Mouse (Mus musculus) heart, adult 2 months (tissue): ENCODE measurements at regions not wholly inside any gene's neighbourhood (a gene's known extent, or its start where the extent isn't known, plus 50 kb on each side); places are given as distances from the start of the nearest gene placed in this dataset.

ENCODE experiments used
- DNase-seq, 2 experiments: peaks; one replicate each; pipeline ENCODE4 v3.0.0; 2021
- H3K27ac ChIP-seq: fragments of 200-600 bp; 2 replicates; pipeline ENCODE4 v1.8.1; 2022
- H3K27me3 ChIP-seq: fragments of 200-500 bp; 2 replicates; pipeline ENCODE4 v1.6.1; 2012; ENCODE audit warnings: mild to moderate bottlenecking, low read length, inconsistent platforms, mixed read lengths; ENCODE audit not compliant: control insufficient read depth, insufficient read depth
- H3K36me3 ChIP-seq: fragments of 200-500 bp; 2 replicates; pipeline ENCODE4 v1.6.1; 2012; ENCODE audit warnings: low read length, inconsistent platforms; ENCODE audit not compliant: control insufficient read depth, insufficient read depth
- H3K4me1 ChIP-seq: fragments of 200-500 bp; 2 replicates; pipeline ENCODE4 v1.6.1; 2011; ENCODE audit warnings: low read length; ENCODE audit not compliant: control insufficient read depth, insufficient read depth
- H3K4me3 ChIP-seq: fragments of 200-600 bp; 2 replicates; pipeline ENCODE4 v1.8.1; 2022
- H3K79me2 ChIP-seq: fragments of 200-500 bp; replicated peaks from 2 replicates; pipeline ENCODE4 v1.6.1; 2012; ENCODE audit warnings: mild to moderate bottlenecking, inconsistent platforms, low read length, moderate library complexity, mixed read lengths; ENCODE audit not compliant: control insufficient read depth, insufficient read depth
- H3K9ac ChIP-seq: fragments of 200-500 bp; 2 replicates; pipeline ENCODE4 v1.6.1; 2012; ENCODE audit warnings: low read depth, mild to moderate bottlenecking, control low read depth, inconsistent platforms, low read length, mixed read lengths
- CTCF ChIP-seq: fragments of 200-600 bp; IDR thresholded peaks from 2 replicates; pipeline ENCODE4 v1.8.1; 2022; ENCODE audit warnings: antibody characterized with exemption, mild to moderate bottlenecking, moderate library complexity
- EP300 ChIP-seq: fragments of 200-500 bp; IDR thresholded peaks from 2 replicates; pipeline ENCODE4 v1.6.1; 2011; ENCODE audit warnings: low read depth, low read length, control low read depth; ENCODE audit not compliant: insufficient read depth
- POLR2A ChIP-seq: fragments of 200-500 bp; IDR thresholded peaks from 2 replicates; pipeline ENCODE4 v1.6.1; 2011; ENCODE audit warnings: mild to moderate bottlenecking, low read depth, low read length, control low read depth; ENCODE audit not compliant: insufficient read depth
- WGBS: fragments of 180-500 bp; shearing (Covaris S2); methylation state at CpG from one replicate; pipeline ENCODE4 v1.1.7; 2018; 5-methylcytosine and 5-hydroxymethylcytosine counted together
- intact Hi-C: fragments of 180-260 bp; cut with DNase I; formaldehyde crosslinking; loops from one replicate; pipeline ENCODE4 v1.15.1; 2025

GRCm38 (mm10) chr4:5441339-5442019 is 648.3 kb upstream of the Impad1 start:
- H3K27me3 ChIP-seq, result no peaks in the 10 kb centered on the region
- H3K4me1 ChIP-seq, result no peaks in the 10 kb centered on the region
- H3K79me2 ChIP-seq, result no peaks in the 10 kb centered on the region
- H3K27ac ChIP-seq, result no peak overlapping the region
- intact Hi-C loops, result no loop called here
- H3K36me3 ChIP-seq, result no peaks in the 10 kb centered on the region
- H3K9ac ChIP-seq, result no peak overlapping the region
- no peak for TF ChIP-seq CTCF
- no peak for TF ChIP-seq POLR2A
- no peak for TF ChIP-seq EP300
- H3K4me3 ChIP-seq, result no peak overlapping the region
- WGBS, result 55% methylated on average over 2 of the region's 2 CpGs
- DNase-seq, result no peak

- intact Hi-C loops, result no loop called here
- Histone ChIP-seq H3K36me3 (no peaks in the 10 kb centered on the region), H3K27ac (no peak overlapping the region), H3K79me2 (no peaks in the 10 kb centered on the region), H3K9ac (no peak overlapping the region), H3K27me3 (no peaks in the 10 kb centered on the region), H3K4me3 (no peak overlapping the region), H3K4me1 (no peaks in the 10 kb centered on the region)
- TF ChIP-seq CTCF (no peak), EP300 (no peak), POLR2A (no peak)
- no peak for DNase-seq
- 60% methylated on average over 3 of the region's 3 CpGs for WGBS
Measured at GRCm38 (mm10) chr4:5437076-5437475, 643.9 kb upstream of the Impad1 start.
